Mouse (Mus musculus) forebrain, embryonic 10.5 days (tissue): Measurements from ENCODE around the gene Gm11444. TPM values are rescaled to one million over a fixed set of nuclear protein-coding genes. Genes with fewer than 3 reads are reported as not detected.

ENCODE experiments used
- DNase-seq: peaks from one replicate; pipeline ENCODE4 v3.0.0-alpha.2; 2017; ENCODE audit warnings: low spot score; ENCODE audit errors: extremely low spot score
- H3K27ac ChIP-seq: fragments of 300-500 bp; sonication (generic); 2 replicates; pipeline ENCODE4 v1.5.1; 2016; ENCODE audit warnings: mild to moderate bottlenecking
- H3K27me3 ChIP-seq: fragments of 300-500 bp; sonication (generic); 2 replicates; pipeline ENCODE4 v1.6.1; 2016; ENCODE audit warnings: mild to moderate bottlenecking; ENCODE audit not compliant: poor library complexity, severe bottlenecking
- H3K36me3 ChIP-seq: fragments of 300-500 bp; sonication (generic); replicated peaks from 2 replicates; pipeline ENCODE4 v1.6.1; 2016; ENCODE audit warnings: mild to moderate bottlenecking, moderate library complexity
- H3K4me1 ChIP-seq: fragments of 300-500 bp; sonication (generic); 2 replicates; pipeline ENCODE4 v1.6.1; 2016
- H3K4me3 ChIP-seq: fragments of 300-500 bp; sonication (generic); 2 replicates; pipeline ENCODE4 v1.5.1; 2016; ENCODE audit warnings: mild to moderate bottlenecking, moderate library complexity
- H3K9me3 ChIP-seq: fragments of 300-500 bp; sonication (generic); 2 replicates; pipeline ENCODE4 v1.6.1; 2016; ENCODE audit warnings: mild to moderate bottlenecking, moderate library complexity
- WGBS: fragments of 180-500 bp; shearing (Covaris S2); methylation state at CpG from one replicate; pipeline ENCODE4 v1.1.7; 2016; 5-methylcytosine and 5-hydroxymethylcytosine counted together
- polyA plus RNA-seq: library from polyadenylated mRNA; unstranded; fragments of >200 nt; fragmentation: Nextera tagmentation; extraction: Ambion mirVana; gene quantifications from 2 replicates; pipeline ENCODE4 v1.2.1, GENCODE M21; 2016

Gene Gm11444
- polyA plus RNA-seq, 1 experiment from 2014 or later, result not detected

DNA sequence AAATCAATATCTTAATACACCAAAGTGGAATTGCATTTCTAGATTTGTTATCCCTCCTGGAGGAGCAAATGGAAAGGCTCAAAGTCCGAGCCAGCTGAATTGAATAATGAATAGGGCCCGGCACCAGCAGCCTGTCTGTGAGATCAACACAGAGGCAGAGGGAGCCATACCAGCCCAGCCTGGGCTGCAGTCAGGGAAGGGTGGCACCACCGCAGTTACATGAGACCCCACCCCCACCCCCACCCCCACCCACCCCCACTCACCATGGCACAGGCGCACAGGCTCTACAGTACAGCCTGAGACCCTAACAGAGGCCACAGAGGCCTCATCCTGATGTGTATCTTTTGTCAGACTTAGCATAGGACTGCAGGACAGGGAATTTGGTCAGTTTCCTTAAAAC lies 35.5 kb downstream of the Gm11444 start:
- peaks cover 96% of the 10 kb centered on the region for H3K27me3 ChIP-seq
- 32% methylated on average over 4 of the region's 4 CpGs for WGBS

GRCm38 (mm10) chr11:85812201-85812966 lies 37.7 kb downstream of the Gm11444 start:
- 90% methylated on average over 12 of the region's 12 CpGs for WGBS
- Histone ChIP-seq H3K4me1 (peaks cover 38% of the 10 kb centered on the region), H3K36me3 (no peaks in the 10 kb centered on the region), H3K9me3 (no peaks in the 10 kb centered on the region), H3K27me3 (peaks cover 74% of the 10 kb centered on the region), H3K27ac (no peak overlapping the region), H3K4me3 (no peak overlapping the region)
- no peak for DNase-seq

More for the DNA sequence above, 35.5 kb downstream of the Gm11444 start:
- Histone ChIP-seq H3K27ac (no peak overlapping the region), H3K36me3 (no peaks in the 10 kb centered on the region), H3K9me3 (no peaks in the 10 kb centered on the region), H3K4me3 (no peak overlapping the region), H3K4me1 (peaks cover 52% of the 10 kb centered on the region)
- no peak for DNase-seq

DNA sequence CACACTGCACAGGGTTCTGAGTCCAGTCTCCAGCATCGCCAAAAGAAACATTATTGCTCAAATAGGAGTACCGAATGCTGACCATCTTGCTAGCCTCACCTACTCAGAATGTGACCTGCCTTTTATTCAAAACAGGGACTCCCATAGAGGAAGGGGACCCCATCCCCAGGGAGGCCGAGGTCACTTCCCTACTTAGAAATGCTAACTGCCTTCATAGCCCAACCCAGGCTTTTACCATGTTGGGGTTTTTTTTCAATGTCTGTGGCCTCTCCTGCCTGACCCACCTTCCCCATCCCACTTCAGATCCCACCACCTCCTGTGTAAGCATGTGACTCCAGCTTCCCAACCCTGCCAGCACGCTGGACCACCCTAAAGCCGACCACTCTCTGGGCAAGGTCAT lies 38.5 kb downstream of the Gm11444 start:
- no peak overlapping the region for H3K27ac ChIP-seq
- DNase-seq, result no peak
- H3K9me3 ChIP-seq, result no peaks in the 10 kb centered on the region
- H3K4me3 ChIP-seq, result no peak overlapping the region
- H3K36me3 ChIP-seq, result no peaks in the 10 kb centered on the region
- H3K4me1 ChIP-seq, result peaks cover 34% of the 10 kb centered on the region
- peaks cover 67% of the 10 kb centered on the region for H3K27me3 ChIP-seq
- 89% methylated on average over 5 of the region's 5 CpGs for WGBS

DNA sequence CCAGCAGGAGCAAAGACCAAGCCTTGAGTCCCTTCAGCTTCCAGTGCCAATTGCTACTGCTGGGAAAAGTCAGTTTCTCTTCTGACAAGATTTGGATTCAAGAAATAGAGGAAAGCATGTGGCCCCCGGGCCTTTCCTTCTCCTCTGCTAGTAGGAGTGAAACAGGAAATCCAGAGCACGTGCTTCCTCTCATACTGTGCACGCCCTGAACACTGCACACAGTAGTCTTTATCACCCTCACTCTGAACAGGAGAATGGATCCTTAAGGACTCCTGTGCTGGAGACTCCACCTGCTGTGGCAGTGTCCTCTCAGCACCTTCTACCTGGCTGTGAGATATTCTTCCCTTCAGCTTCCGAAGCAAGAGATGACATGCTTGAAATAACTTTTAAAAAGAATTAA lies 38.9 kb downstream of the Gm11444 start:
- peaks cover 62% of the 10 kb centered on the region for H3K27me3 ChIP-seq
- DNase-seq, result no peak
- H3K9me3 ChIP-seq, result no peaks in the 10 kb centered on the region
- peaks cover 30% of the 10 kb centered on the region for H3K4me1 ChIP-seq
- no peak overlapping the region for H3K27ac ChIP-seq
- H3K4me3 ChIP-seq, result no peak overlapping the region
- H3K36me3 ChIP-seq, result no peaks in the 10 kb centered on the region
- 75% methylated on average over 4 of the region's 4 CpGs for WGBS

- H3K27ac ChIP-seq, result no peak overlapping the region
- peaks cover 48% of the 10 kb centered on the region for H3K27me3 ChIP-seq
- 92% methylated on average over 11 of the region's 11 CpGs for WGBS
- H3K36me3 ChIP-seq, result no peaks in the 10 kb centered on the region
- no peaks in the 10 kb centered on the region for H3K9me3 ChIP-seq
- no peak for DNase-seq
- no peak overlapping the region for H3K4me3 ChIP-seq
- H3K4me1 ChIP-seq, result 0 out of 2 replicates have a peak, but pooled peaks cover 4% of the 10 kb centered on the region
These were observed 42.8 kb downstream of the Gm11444 start for GRCm38 (mm10) chr11:85807353-85807752.

DNA sequence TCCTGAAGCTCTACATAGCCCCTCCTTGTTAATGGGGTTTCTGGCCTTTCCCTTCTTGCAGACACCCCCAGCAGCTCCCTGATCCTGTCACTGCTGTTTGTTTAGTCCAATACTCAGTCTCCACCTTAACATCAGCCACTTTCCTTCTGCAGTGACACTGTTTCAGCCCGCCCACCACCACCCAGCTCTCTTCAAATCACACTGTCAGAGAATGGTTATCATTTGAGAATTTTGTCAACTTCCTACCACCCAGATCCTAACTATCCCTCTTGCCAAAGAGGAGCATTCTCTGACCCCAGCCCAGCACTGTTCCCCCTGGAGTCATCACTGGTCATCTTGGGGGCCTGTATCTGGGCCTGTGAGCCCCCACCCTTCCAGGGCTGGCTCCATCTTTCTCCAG lies 44.4 kb downstream of the Gm11444 start:
- H3K27ac ChIP-seq, result no peak overlapping the region

GRCm38 (mm10) chr11:85804048-85804447 lies 46.1 kb downstream of the Gm11444 start:
- no peaks in the 10 kb centered on the region for H3K4me1 ChIP-seq

More for the DNA sequence above, 44.4 kb downstream of the Gm11444 start:
- no peak overlapping the region for H3K4me3 ChIP-seq
- WGBS, result 74% methylated on average over 1 of the region's 1 CpGs
- no peaks in the 10 kb centered on the region for H3K9me3 ChIP-seq
- H3K27me3 ChIP-seq, result peaks cover 32% of the 10 kb centered on the region
- no peaks in the 10 kb centered on the region for H3K36me3 ChIP-seq
- no peak for DNase-seq
- 0 out of 2 replicates have a peak, but pooled peaks cover 4% of the 10 kb centered on the region for H3K4me1 ChIP-seq

GRCm38 (mm10) chr11:85800380-85800779 lies 49.8 kb downstream of the Gm11444 start:
- DNase-seq, result no peak

More at GRCm38 (mm10) chr11:85804048-85804447, 46.1 kb downstream of the Gm11444 start:
- WGBS, result 90% methylated on average over 5 of the region's 5 CpGs
- no peak overlapping the region for H3K27ac ChIP-seq
- H3K4me3 ChIP-seq, result no peak overlapping the region
- peaks cover 33% of the 10 kb centered on the region; the same call in 1 of the 2 replicates for H3K27me3 ChIP-seq
- H3K9me3 ChIP-seq, result no peaks in the 10 kb centered on the region
- no peak for DNase-seq
- no peaks in the 10 kb centered on the region for H3K36me3 ChIP-seq

GRCm38 (mm10) chr11:85799856-85800255 lies 50.3 kb downstream of the Gm11444 start:
- Histone ChIP-seq H3K27ac (no peak overlapping the region), H3K4me3 (no peak overlapping the region), H3K9me3 (no peaks in the 10 kb centered on the region), H3K4me1 (no peaks in the 10 kb centered on the region), H3K36me3 (no peaks in the 10 kb centered on the region), H3K27me3 (peaks cover 42% of the 10 kb centered on the region)
- 87% methylated on average over 19 of the region's 19 CpGs for WGBS
- no peak for DNase-seq

More at GRCm38 (mm10) chr11:85800380-85800779, 49.8 kb downstream of the Gm11444 start:
- H3K36me3 ChIP-seq, result no peaks in the 10 kb centered on the region
- no peak overlapping the region for H3K27ac ChIP-seq
- no peak overlapping the region for H3K4me3 ChIP-seq
- H3K9me3 ChIP-seq, result no peaks in the 10 kb centered on the region
- peaks cover 44% of the 10 kb centered on the region for H3K27me3 ChIP-seq
- no peaks in the 10 kb centered on the region for H3K4me1 ChIP-seq
- 89% methylated on average over 11 of the region's 11 CpGs for WGBS

DNA sequence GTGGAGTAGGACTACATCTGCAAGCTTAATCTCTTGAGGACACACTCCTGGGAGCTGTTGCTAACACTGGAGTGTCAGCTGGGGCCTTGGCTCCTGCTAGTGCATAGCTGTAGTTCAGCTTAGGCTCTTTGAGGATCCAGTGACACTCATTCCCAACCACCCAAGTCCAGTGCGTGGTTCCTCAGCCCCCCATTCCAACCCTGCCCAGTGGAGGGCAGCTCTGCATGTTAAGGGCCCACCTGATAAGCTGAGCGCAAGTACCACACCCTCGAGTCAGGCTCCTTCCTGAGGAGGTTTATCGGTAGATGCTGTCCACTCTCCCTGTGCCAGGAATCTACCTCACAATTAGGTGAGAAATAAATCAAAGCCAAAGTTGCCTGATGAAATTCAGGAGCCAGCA lies 50.7 kb downstream of the Gm11444 start:
- WGBS, result 92% methylated on average over 4 of the region's 4 CpGs
- H3K27ac ChIP-seq, result no peak overlapping the region

More for the DNA sequence above, 50.7 kb downstream of the Gm11444 start:
- Histone ChIP-seq H3K4me3 (no peak overlapping the region), H3K4me1 (no peaks in the 10 kb centered on the region), H3K27me3 (peaks cover 42% of the 10 kb centered on the region), H3K9me3 (no peaks in the 10 kb centered on the region), H3K36me3 (no peaks in the 10 kb centered on the region)
- DNase-seq, result no peak

Other genes with a start within 250 kb of the Gm11444 start
- 2.5 and 3.2 TPM in 2 replicates for gene Tbx2, start 17.8 kb downstream of the Gm11444 start, polyA plus RNA-seq
- gene Tbx4, start 36.1 kb upstream of the Gm11444 start, polyA plus RNA-seq, result 0.25 and 0.30 TPM in 2 replicates